Mouse (Mus musculus) heart, postnatal 0 days (tissue): ENCODE results near the gene Oas1g. TPM values are rescaled to one million over a fixed set of nuclear protein-coding genes. Genes with fewer than 3 reads are reported as not detected.
"Not testable (repeated sequence)": the region's sequence is repeated elsewhere in the genome, so short reads cannot be mapped to it uniquely, and the experiment has no call there.

ENCODE experiments used
- ATAC-seq: fragments of 200-750 bp; cut with Nextera tagmentation; 2 replicates; pipeline ENCODE4 v1.8.0; 2017; ENCODE audit warnings: low read depth, moderate number of reproducible peaks, moderate library complexity; ENCODE audit not compliant: insufficient read depth
- DNase-seq: peaks from one replicate; pipeline ENCODE4 v3.0.0-alpha.2; 2016; ENCODE audit warnings: low spot score
- H3K27ac ChIP-seq: fragments of 300-500 bp; sonication (generic); 2 replicates; pipeline ENCODE4 v1.5.1; 2014; ENCODE audit warnings: low read depth, mild to moderate bottlenecking
- H3K27me3 ChIP-seq: fragments of 300-500 bp; sonication (generic); 2 replicates; pipeline ENCODE4 v1.6.1; 2014; ENCODE audit warnings: low read length, mixed read lengths; ENCODE audit not compliant: control insufficient read depth, insufficient read depth
- H3K36me3 ChIP-seq: fragments of 300-500 bp; sonication (generic); replicated peaks from 2 replicates; pipeline ENCODE4 v1.6.1; 2014; ENCODE audit warnings: low read length, mixed read lengths; ENCODE audit not compliant: control insufficient read depth, insufficient read depth
- H3K4me1 ChIP-seq: fragments of 300-500 bp; sonication (generic); 2 replicates; pipeline ENCODE4 v1.6.1; 2014; ENCODE audit warnings: antibody characterized with exemption; ENCODE audit not compliant: control insufficient read depth, insufficient read depth
- H3K4me2 ChIP-seq: fragments of 300-500 bp; sonication (generic); 2 replicates; pipeline ENCODE4 v1.6.1; 2014; ENCODE audit warnings: low read depth, mild to moderate bottlenecking, low read length, moderate library complexity
- H3K4me3 ChIP-seq: fragments of 300-500 bp; sonication (generic); 2 replicates; pipeline ENCODE4 v1.5.1; 2014; ENCODE audit warnings: low read depth, low read length
- H3K9ac ChIP-seq: fragments of 300-500 bp; sonication (generic); replicated peaks from 2 replicates; pipeline ENCODE4 v1.6.1; 2014; ENCODE audit warnings: low read depth, low read length, mixed read lengths
- H3K9me3 ChIP-seq: fragments of 300-500 bp; sonication (generic); replicated peaks from 2 replicates; pipeline ENCODE4 v1.6.1; 2016; ENCODE audit warnings: low read length; ENCODE audit not compliant: control insufficient read depth
- CTCF ChIP-seq: IDR thresholded peaks from 2 replicates; pipeline ENCODE4 v1.5.1; 2016; ENCODE audit warnings: antibody characterized with exemption, control low read depth, low read depth
- EP300 ChIP-seq: IDR thresholded peaks from 2 replicates; pipeline ENCODE4 v1.6.1; 2016; ENCODE audit warnings: antibody characterized with exemption, low read depth
- WGBS: fragments of 180-500 bp; shearing (Covaris S2); extraction: QIAGEN DNeasy Blood & Tissue Kit; methylation state at CpG from one replicate; pipeline ENCODE4 v1.1.7; 2014; 5-methylcytosine and 5-hydroxymethylcytosine counted together
- polyA plus RNA-seq: library from polyadenylated mRNA; unstranded; fragments of >200 nt; fragmentation: Nextera tagmentation; extraction: Ambion mirVana; gene quantifications from 2 replicates; pipeline ENCODE4 v1.2.1, GENCODE M21; 2015
- total RNA-seq: library from RNA; depleted of rRNA; stranded (reverse); fragments of >200 nt; gene quantifications from 2 replicates; pipeline ENCODE4 v1.2.3, GENCODE M21; 2014; ENCODE audit warnings: low replicate concordance; rRNA removed

Oas1g gene
- total RNA-seq (0.73 and 4.5 TPM in 2 replicates), polyA plus RNA-seq (0.52 TPM in 2 replicates)

DNA sequence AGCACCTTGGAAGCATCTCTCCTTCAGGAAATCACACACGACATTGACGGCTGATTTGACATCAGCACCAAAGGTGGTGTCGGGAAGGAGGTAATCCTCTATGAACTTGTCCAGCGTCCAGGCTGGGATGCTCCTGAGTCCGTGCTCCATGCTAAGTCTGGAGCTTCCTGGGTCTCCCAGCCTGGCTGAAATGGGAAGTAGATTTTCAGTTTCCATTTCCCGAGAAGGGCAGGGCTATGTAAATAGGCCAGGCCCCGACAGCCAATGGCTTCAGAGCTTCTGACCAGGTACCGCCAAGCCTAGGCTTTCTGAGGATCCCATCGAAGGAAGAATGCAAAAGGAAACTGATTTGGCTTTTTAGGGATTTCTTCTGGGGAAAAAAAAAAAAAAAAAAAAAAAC, at the start of gene Oas1g:
TSS of gene Oas1g (minus strand) at position 201 of the 400 bp plus-strand sequence.
- H3K9ac ChIP-seq, H3K4me1 ChIP-seq, H3K27ac ChIP-seq, ATAC-seq, DNase-seq, H3K4me2 ChIP-seq, H3K36me3 ChIP-seq, H3K27me3 ChIP-seq, H3K9me3 ChIP-seq, H3K4me3 ChIP-seq: not testable (repeated sequence)
- 15% methylated on average over 5 of the region's 9 CpGs for WGBS

DNA sequence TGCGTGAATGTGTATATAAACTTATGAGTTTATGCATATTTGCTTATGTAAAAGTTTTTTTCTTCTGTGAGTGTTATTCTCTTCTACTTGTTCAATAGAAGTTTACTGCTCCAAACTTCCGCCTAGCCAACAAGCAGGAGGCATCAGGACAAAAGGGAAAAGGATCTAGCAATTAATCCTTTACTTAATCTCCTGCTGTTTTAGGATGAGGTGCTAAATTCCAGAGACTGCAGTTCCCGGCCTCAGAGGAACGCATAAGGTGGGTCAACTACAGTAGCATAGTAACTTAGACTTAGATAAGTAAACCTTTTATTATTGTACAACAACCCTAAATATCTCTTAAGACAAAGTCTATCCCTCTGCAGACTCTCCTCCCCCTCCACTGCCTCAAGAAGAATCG, 46.6 kb upstream of the Oas1g start:
- 14% methylated on average over 5 of the region's 5 CpGs for WGBS

DNA sequence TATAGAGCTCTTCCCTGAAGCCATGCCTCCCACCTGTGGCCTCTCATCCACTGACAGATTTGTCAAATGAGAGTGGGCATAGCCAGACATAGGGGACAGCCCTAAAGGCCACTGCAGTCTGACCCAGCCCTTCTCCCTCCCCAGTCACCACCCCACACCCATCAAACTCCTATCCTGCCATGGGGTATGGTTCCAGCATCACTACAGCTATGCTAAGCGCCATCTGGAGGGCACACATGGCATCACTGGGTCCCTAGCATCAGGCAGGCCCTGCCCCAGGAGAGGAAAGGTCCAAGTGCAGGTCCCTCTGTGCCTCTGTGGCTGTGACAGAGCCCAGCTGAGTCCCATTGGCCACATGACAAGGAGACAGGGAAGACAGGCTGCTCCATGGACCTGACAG, 39.6 kb upstream of the Oas1g start:
- Histone ChIP-seq H3K27ac (no peak overlapping the region), H3K9me3 (no peaks in the 10 kb centered on the region), H3K9ac (no peak overlapping the region), H3K27me3 (no peaks in the 10 kb centered on the region), H3K4me1 (no peaks in the 10 kb centered on the region), H3K4me2 (no peak overlapping the region), H3K36me3 (no peaks in the 10 kb centered on the region), H3K4me3 (no peak overlapping the region)
- WGBS = 0% methylated on average over 1 of the region's 1 CpGs
- TF ChIP-seq CTCF (peak; percentile 43), EP300 (no peak)
- ATAC-seq = no peak
- no peak for DNase-seq

More for the DNA sequence above, 46.6 kb upstream of the Oas1g start:
- H3K4me2 ChIP-seq = no peak overlapping the region
- DNase-seq (no peak), ATAC-seq (no peak)
- no peak overlapping the region for H3K27ac ChIP-seq
- H3K9ac ChIP-seq = no peak overlapping the region
- no peak overlapping the region for H3K4me3 ChIP-seq
- no peak for TF ChIP-seq EP300
- no peak for TF ChIP-seq CTCF
- no peaks in the 10 kb centered on the region for H3K27me3 ChIP-seq
- no peaks in the 10 kb centered on the region for H3K9me3 ChIP-seq
- no peaks in the 10 kb centered on the region for H3K36me3 ChIP-seq
- H3K4me1 ChIP-seq = no peaks in the 10 kb centered on the region

DNA sequence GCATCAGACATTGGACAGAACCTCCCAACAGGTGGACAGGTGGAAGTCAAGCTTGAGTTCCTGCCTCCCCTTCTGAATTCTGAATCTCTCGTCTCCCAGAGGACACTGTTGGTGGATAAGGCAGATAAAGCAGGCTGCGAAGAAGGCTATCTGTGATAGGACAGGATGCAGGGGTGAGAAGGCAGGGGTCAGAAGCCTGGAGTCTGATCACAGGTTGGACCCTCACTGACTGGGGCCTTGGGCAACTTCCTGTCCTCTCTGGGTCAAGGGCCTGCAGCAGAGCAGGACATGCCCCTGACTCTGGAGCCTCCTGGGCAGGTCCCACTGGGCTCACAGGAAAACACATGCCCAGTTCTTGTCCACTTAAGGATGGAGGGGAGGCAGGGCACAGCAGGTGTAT, 38.9 kb upstream of the Oas1g start:
- ATAC-seq, H3K9ac ChIP-seq, H3K4me3 ChIP-seq, H3K4me2 ChIP-seq, H3K27ac ChIP-seq, H3K9me3 ChIP-seq, H3K27me3 ChIP-seq, H3K4me1 ChIP-seq, DNase-seq, H3K36me3 ChIP-seq: not testable (repeated sequence)
- 30% methylated on average over 2 of the region's 2 CpGs for WGBS

- H3K36me3 ChIP-seq, H3K4me1 ChIP-seq, H3K4me3 ChIP-seq, DNase-seq, H3K27me3 ChIP-seq, H3K9me3 ChIP-seq, H3K4me2 ChIP-seq, ATAC-seq, H3K27ac ChIP-seq, H3K9ac ChIP-seq: not testable (repeated sequence)
- whole genome bisulfite sequencing = 81% methylated on average over 4 of the region's 4 CpGs
Observed at GRCm38 (mm10) chr5:120924520-120924919, 37.1 kb upstream of the Oas1g start.

DNA sequence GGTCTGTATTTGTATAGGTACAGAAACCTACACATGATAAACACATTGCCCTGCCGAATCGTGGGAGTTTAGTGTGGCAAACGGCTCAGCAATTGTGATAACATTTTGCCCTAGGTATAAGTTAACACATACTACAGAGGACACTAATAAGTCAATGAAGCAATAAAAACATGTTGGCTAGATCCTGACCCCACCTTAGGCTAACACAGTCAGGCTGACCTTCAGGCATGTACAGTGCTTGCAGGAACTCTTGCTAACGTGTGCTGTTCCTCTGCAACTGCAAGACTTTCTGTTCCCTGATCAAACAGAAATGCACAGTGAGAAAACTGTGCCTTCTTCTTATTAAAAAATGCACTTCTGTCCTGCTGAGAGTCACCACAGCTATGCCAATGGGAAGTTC, 36.6 kb upstream of the Oas1g start:
- Histone ChIP-seq H3K27ac (no peak overlapping the region), H3K27me3 (no peaks in the 10 kb centered on the region), H3K4me1 (no peaks in the 10 kb centered on the region), H3K36me3 (no peaks in the 10 kb centered on the region), H3K4me3 (no peak overlapping the region), H3K4me2 (no peak overlapping the region), H3K9me3 (no peaks in the 10 kb centered on the region), H3K9ac (no peak overlapping the region)
- 76% methylated on average over 4 of the region's 4 CpGs for WGBS
- no peak for TF ChIP-seq EP300
- TF ChIP-seq CTCF = no peak
- no peak for DNase-seq
- ATAC-seq = no peak
